Mouse (Mus musculus): ENCODE data around the gene Opalin. TPM values are rescaled to one million over a fixed set of nuclear protein-coding genes. Genes with fewer than 3 reads are reported as not detected.

The Opalin gene
- total RNA-seq, 2 experiments from 2014 or later = 3.7 to 5.1 TPM

GRCm38 (mm10) chr19:41086700-41087099 lies 9.8 kb upstream of the Opalin start:
- DNase-seq (ENCODE audit: low spot score in 2 of 2) = peak; percentile 91 to 92
- intact Hi-C loops (cut with DNase I) = loop anchor here (5.0 to 10.0 kb wide), 3 partner anchors 156 to 681 kb away; partner anchors contain the start of gene Lcor

DNA sequence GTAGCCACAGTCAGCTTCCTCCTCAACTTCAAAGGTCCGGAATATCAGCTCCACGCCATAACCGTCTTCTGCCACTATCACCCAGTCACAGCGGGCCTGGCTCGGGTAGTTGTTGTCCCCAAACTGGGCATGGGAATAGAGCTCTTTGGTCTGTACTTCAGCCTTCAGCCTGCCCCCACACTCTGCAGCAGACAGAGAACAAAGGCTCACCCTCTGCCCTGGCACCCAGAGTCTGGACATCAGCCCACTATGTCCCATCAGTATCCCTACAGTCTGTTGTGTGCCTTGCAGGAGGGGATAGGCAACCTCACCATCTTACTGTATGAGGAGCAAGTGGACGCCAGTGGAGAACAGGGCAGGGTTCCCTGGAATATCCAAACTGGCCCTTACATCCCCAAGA lies 9.4 kb upstream of the Opalin start:
- intact Hi-C loops (cut with DNase I) = loop anchor here (5.0 to 10.0 kb wide), 3 partner anchors 156 to 681 kb away; partner anchors contain the start of gene Lcor

DNA sequence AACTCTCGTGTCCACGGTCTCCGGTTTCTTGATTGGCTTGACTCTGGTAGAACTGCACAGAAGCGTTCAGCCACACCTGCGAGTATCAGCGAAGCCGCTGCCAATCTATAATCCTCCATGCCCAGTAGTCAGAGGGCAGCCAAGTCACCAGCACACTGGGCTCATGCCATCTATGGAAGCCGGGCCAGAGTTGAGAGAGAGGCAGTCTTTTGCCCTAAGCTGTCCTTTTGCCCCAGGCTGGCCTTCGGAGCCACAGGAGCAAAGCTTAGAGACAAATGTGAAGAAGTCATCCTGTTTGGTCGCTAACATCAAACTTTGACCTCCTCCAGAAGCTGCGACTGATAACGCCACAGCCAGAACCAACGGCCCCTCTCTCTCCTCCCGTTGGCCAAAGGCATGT lies 6.7 kb upstream of the Opalin start:
- intact Hi-C loops (cut with DNase I) = loop anchor here (10.0 kb wide), 1 partner anchor 401 kb away; the partner anchor contains the start of gene Lcor
- DNase-seq (ENCODE audit: low spot score in 2 of 2) = no peak

More for the DNA sequence above, 9.4 kb upstream of the Opalin start:
- DNase-seq (ENCODE audit: low spot score in 2 of 2) = no peak

DNA sequence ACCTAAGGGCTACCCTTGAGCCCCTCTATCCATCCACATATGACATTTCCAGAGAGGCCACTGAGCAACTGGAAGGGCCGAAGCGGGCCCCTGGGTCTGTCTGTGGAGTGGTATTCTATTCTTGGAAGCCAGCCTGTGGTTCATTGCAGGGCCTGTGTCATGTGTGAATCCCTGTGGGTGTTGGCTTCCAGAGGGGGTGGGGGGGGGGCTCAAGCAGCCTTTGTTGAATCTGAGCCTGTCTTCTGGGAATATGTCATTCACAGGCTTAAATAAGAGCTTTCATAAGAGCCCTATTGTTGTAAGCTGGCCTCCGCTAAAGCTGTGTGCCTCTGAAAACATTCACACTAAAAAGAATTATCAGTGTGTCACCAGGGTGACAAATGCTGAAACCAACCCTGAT lies 4.7 kb upstream of the Opalin start:
- no peak for DNase-seq (ENCODE audit: low spot score in 2 of 2)
- intact Hi-C loops (cut with DNase I) = loop anchor here (10.0 kb wide), 1 partner anchor 403 kb away; the partner anchor contains the start of gene Lcor

DNA sequence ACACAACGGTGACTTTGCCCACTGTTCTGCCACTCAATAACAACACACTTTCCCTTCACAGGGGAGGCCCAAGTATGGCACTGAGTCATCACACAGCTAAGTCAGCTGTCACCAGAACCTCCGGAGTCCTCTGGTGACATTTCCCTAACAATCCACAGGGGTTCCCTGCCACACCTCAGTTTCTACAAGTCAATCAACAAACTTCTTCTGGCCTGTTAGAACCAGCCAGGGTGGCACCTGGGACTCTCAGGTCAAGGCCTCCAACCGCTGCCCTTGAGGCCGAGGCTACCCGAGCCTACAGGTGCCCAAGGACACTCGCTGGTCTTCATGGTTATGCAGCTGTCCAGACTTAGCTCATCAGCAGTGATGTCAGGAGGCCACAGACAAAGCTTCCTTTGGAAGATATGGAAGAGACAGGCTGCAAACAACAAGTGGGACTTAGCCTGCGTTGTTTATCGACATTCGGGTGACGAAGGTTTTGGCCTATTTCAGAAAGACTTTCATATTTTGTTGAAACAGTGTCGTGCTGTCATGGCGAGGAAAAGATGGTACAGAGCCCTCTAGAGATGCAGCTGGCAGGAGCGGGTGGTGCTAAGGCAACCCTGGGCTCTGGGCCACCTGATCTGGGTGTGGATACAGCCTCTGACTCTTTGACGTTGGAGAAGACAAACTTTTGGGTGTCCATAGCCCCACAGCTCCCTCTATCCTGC lies 3.0 kb downstream of the Opalin start:
- no peak for DNase-seq (ENCODE audit: low spot score in 2 of 2)
- intact Hi-C loops (cut with DNase I) = no loop called here

DNA sequence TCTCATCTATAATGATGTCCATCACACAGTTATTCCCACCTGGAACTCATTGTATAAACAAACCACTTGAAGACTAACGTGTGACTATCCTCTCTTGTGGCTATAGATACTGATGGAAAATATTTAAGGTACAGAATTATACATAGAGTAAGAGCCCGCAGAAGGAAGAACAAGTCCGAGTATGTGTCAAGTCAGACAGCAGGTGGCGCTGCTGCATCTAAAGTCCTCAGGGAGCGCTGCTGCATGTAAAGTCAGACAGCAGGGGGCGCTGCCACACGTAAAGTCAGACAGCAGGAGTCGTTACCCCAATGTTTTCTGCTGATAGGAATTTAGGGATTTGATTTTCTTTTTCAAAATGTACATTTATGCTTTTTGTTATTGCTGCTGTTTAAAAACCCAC lies 5.4 kb downstream of the Opalin start:
- DNase-seq (ENCODE audit: low spot score in 2 of 2) = peak; percentile 95
- intact Hi-C loops (cut with DNase I) = no loop called here

DNA sequence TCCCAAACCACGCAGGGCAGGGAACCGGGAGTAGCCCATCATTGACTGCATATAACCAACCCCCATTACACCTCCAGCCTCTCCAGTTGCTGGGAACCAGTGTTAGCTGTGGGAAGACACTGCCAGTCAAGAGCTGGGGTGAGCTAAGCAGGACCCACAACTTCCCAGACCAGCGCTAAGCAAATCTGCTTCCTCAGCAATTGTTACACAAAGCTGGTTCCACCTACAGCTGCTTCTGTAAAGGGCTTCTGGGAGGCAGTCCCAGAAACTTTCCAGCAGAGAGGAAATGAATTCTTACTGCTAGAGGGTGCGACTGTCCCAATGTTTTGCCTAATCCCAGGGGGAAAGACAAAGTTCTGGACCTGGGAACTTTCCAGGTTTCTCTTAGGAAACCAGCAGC lies 22.2 kb downstream of the Opalin start:
- intact Hi-C loops (cut with DNase I) = no loop called here
- DNase-seq (ENCODE audit: low spot score in 2 of 2) = no peak

GRCm38 (mm10) chr19:41053530-41053929 lies 23.4 kb downstream of the Opalin start:
- peak in 1 of 2 experiments; percentile 13 for DNase-seq (ENCODE audit: low spot score in 2 of 2)
- intact Hi-C loops (cut with DNase I) = no loop called here

GRCm38 (mm10) chr19:41052247-41052646 lies 24.7 kb downstream of the Opalin start:
- intact Hi-C loops (cut with DNase I) = no loop called here
- DNase-seq (ENCODE audit: low spot score in 2 of 2) = no peak

DNA sequence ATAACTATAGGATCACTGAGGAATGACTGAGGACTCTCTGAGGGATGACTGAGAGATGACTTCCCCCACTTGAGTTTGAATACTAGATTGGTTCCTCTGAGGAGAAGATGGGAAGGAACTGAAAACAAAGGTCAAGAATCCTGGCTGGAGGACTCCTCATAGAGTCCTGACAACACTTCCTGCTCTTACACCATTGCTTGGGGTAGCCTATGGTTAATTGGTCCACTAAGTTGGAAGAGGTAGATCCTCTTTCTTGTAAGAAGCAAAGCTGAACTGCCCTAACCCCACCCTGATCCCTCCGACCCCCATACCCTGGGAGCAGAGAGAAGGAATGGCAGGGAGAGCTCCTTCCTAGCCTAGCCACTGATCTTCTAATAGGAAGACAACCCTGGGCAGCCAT lies 25.2 kb downstream of the Opalin start:
- DNase-seq (ENCODE audit: low spot score in 2 of 2) = no peak
- intact Hi-C loops (cut with DNase I) = no loop called here

DNA sequence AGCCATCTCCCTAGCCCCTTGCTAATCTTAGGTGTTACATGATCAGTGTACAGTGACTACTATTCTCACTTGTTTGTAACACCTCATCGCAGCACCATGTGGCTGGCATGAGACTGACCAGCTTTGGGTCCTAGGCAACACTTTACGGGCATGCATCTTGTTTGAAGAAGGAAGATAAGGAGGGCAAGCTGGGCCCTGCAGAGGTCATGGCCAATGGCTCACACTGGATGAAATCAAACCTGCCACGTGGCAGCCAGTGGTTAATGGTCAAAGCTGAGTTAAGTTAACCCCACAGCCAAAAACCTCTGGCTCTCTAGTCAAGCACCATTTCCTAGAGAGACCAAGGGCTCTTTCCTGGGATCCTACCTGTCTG lies 28.7 kb downstream of the Opalin start:
- intact Hi-C loops (cut with DNase I) = no loop called here
- no peak for DNase-seq (ENCODE audit: low spot score in 2 of 2)

DNA sequence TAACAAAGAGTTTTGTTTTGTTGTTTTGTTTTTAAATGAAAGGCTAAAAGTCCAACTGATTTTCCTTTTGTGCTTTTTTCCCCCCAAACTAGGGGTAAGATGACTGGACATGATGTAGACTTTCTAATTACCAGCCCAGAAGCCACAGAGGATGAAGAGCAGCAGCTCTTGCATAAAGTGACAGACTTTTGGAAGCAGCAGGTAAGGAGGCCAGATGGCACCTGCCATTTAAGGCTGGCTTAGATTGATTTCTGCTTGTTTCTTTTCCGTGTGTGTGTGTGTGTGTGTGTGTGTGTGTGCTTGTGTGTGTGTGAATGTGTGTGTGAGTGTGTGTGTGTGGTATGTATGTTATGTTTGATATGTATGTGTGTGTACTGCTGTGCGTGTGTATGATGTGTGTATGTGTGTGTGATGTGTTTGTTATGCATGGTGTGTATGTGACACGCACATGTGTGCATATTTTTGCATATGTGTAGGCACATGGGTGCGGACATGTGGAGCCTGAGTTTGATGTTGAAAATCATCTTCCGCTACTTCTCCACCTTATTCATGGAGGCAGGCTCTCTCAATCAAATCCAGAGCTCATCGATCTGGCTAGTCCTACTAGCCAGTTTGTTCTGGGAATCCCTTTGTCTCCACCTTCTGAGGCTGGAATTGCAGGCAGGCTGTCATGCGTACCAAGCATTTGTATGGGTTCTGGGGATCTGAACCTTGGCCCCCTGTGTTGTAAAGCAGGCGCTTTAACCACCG lies 29.3 kb downstream of the Opalin start:
- DNase-seq (ENCODE audit: low spot score in 2 of 2) = peak; percentile 14 to 22
- intact Hi-C loops (cut with DNase I) = no loop called here

DNA sequence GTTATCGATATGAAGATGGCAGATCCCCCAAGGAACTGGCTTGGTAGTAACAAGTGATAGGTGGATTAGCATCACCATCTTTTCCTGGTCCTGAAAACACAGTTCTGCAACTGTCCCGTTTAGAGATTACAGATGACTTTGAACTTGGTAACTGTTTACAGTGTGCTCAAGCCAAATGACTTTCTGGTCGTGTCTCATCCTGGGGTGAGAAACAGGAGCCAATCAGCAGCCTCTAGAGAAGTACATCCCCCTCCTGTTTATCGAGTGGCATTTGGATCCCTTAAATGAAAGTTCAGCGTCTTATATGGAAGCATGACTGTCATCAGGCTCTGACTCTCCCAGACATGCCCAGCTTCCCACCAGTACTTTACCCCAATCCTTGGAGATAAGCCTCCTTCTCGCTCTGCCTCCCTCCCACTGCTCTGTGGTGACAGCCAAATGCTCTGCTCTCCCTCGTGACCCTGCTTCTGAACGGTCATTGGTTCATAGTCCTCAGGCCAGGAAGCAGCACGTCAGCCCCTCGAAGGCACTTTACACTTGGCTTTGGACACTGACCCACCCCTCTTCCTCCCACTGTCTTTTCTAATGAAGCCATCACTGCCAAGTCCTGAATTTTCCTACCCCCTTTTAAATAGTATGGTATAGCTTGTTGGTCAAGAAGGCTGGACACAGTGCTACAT lies 31.7 kb downstream of the Opalin start:
- DNase-seq (ENCODE audit: low spot score in 2 of 2) = no peak
- intact Hi-C loops (cut with DNase I) = no loop called here

DNA sequence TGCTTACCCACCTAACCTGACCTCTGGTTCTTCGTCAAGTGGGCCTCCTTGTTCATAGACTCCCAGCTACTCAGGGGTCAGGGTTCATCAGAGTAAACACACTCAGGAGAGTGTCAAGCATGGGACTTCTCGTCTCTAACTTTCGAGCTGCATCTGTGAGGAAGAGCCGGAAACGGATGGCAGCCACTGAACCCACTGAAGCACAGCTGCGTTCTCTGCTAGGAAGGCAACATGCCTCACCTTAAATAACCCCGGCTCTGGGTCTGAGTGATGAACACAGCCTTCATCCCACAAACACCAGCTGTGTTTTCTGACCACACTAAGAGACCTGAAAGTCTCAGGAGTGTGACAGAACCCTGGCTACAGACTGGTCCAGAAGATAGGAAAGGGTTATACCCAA lies 37.8 kb downstream of the Opalin start:
- DNase-seq (ENCODE audit: low spot score in 2 of 2) = no peak
- intact Hi-C loops (cut with DNase I) = no loop called here

- no peak for DNase-seq (ENCODE audit: low spot score in 2 of 2)
- intact Hi-C loops (cut with DNase I) = no loop called here
Measured at GRCm38 (mm10) chr19:41035809-41036551, 40.9 kb downstream of the Opalin start.

DNA sequence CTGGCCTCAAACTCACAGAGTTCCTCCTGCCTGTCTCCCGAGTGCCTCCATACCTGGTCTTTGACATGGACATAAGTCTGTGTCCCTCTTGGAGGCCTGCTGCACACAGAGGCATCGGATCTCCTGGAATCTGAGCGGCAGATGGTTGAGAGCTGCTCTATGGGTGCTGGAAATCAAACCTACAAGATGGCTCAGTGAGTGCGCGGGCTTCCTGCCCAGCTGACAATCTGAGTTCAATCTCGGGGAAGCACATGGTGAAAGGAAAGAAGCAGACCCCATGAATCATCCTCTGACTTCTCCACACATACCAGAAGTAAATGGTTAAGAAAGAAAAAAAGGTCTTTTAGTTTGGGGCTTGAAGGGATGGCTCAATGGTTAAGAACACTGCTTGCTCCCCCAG lies 45.0 kb downstream of the Opalin start:
- DNase-seq (ENCODE audit: low spot score in 2 of 2) = no peak
- intact Hi-C loops (cut with DNase I) = no loop called here

- intact Hi-C loops (cut with DNase I) = no loop called here
- DNase-seq (ENCODE audit: low spot score in 2 of 2) = no peak
Measured at GRCm38 (mm10) chr19:41031009-41031408, 45.9 kb downstream of the Opalin start.

DNA sequence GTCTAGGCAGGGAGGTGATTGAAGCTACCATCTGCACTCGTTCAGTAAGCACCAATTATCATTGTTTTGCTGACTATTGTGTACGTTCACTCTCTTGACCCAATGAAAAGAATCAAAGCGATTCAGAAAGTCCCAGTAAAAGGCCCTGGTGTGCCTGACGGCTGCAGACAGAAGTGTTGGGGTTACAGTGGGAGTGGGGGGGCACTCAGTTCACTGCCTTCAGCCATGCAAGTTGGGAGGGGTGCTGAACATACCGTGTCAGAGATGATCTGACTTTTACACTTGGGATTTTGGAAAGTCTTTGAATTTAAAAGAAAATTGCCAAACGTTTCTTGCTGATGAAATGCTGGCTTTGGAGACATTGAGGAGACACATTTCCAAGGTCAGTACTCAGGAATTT lies 46.8 kb downstream of the Opalin start:
- DNase-seq (ENCODE audit: low spot score in 2 of 2) = no peak
- intact Hi-C loops (cut with DNase I) = no loop called here

DNA sequence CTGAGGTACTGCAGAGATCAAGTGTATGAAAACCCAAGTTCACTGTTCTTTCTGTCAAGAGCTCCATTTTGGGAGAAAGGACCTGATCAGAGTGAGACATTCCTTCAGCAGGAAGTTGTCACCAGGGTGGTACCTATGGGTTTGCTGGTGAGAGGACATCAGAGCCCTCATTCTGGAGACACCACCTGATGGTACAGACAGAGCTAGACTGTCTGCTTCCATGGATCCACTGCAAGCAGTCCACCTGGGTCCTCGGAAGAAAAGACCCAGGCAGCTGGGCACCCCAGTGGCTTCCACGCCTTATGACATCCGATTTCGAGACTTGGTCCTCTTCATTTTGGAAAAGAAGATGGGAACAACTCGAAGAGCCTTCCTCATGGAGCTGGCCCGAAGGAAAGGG lies 47.7 kb downstream of the Opalin start, which contains the start of gene Dntt:
Gene Dntt, plus strand, starts transcription at position 57 of the 400 bp plus-strand sequence.
- intact Hi-C loops (cut with DNase I) = no loop called here
- no peak for DNase-seq (ENCODE audit: low spot score in 2 of 2)

GRCm38 (mm10) chr19:41027601-41028000 lies 49.3 kb downstream of the Opalin start:
- no peak for DNase-seq (ENCODE audit: low spot score in 2 of 2)
- intact Hi-C loops (cut with DNase I) = no loop called here
